11 mouse cellular contexts compared by ENCODE assay signal in genomic region chr2:180642555-180643260, GRCm38 (mm10). TPM values are rescaled to one million over a fixed set of nuclear protein-coding genes. Genes with fewer than 3 reads are reported as not detected.
DNase-seq lines count a peak whose midpoint lies in the region; ATAC-seq and TF ChIP-seq lines count a peak whose summit lies in the region.
"Had no signal": no experiment of that assay in that cellular context is flagged by ENCODE, and none has a peak within 500 bp of the region (broad histone marks: within the 10 kb centered on the region; RNA-seq: fewer than 3 reads in every experiment).

Tcfl5 (minus strand) TSS chr2:180642708.

- H3K27me3 ChIP-seq in heart, postnatal 0 days (ENCODE audit: control insufficient read depth, insufficient read depth, low read length) = peaks cover 56% of the 10 kb centered on the region
- peaks cover 61% of the 10 kb centered on the region for H3K27me3 ChIP-seq in embryonic facial prominence, embryonic 13.5 days
- peaks cover 40% of the 10 kb centered on the region for H3K27me3 ChIP-seq in intestine, embryonic 15.5 days (replicated peaks)
- peaks cover 42% of the 10 kb centered on the region for H3K27me3 ChIP-seq in neural tube, embryonic 12.5 days (replicated peaks)

- ATAC-seq in heart, postnatal 0 days (ENCODE audit: insufficient read depth, low read depth) = no peak
- ATAC-seq in embryonic facial prominence, embryonic 13.5 days (ENCODE audit: insufficient number of reproducible peaks, insufficient read depth, low FRiP score, low TSS enrichment, low read depth) = no peak
- no peak; the same call in none of the 2 replicates for ATAC-seq in intestine, embryonic 15.5 days
- no peak for ATAC-seq in neural tube, embryonic 12.5 days (ENCODE audit: low FRiP score, low read depth)

- peaks cover 17% of the 10 kb centered on the region for H3K9me3 ChIP-seq in heart, postnatal 0 days (replicated peaks; ENCODE audit: control insufficient read depth, low read length)
- peaks cover 14% of the 10 kb centered on the region for H3K9me3 ChIP-seq in embryonic facial prominence, embryonic 13.5 days
- H3K9me3 ChIP-seq in intestine, embryonic 15.5 days = peaks cover 14% of the 10 kb centered on the region
- H3K9me3 ChIP-seq in neural tube, embryonic 12.5 days = peaks cover 18% of the 10 kb centered on the region

- TF ChIP-seq EP300 in heart, postnatal 0 days (IDR thresholded peaks at IDR 0.05; ENCODE audit: low read depth) = no peak

- intact Hi-C loops in heart, postnatal 10 days (cut with DNase I) = no loop called here

- DNase-seq in heart, postnatal 0 days (ENCODE audit: low spot score) = no peak
- no peak for DNase-seq in heart, postnatal 10 days
- DNase-seq in cerebellum, postnatal 4 days (ENCODE audit: low spot score in 2 of 2) = no peak
- DNase-seq in layer of hippocampus, postnatal 25 days (ENCODE audit: extremely low spot score in 1 of 2, low spot score in 1 of 2) = no peak
- no peak for DNase-seq in thymus, postnatal 25 days
- DNase-seq: kidney, adult 8-10 months had no signal

- peak within 1 kb of the TSS; percentile 40 for H3K4me2 ChIP-seq in heart, postnatal 0 days (ENCODE audit: low read depth, low read length)
- H3K4me2 ChIP-seq in embryonic facial prominence, embryonic 13.5 days = peak within 1 kb of the TSS; percentile 61
- peak within 1 kb of the TSS; percentile 58 for H3K4me2 ChIP-seq in intestine, embryonic 15.5 days (replicated peaks)
- H3K4me2 ChIP-seq in neural tube, embryonic 12.5 days (replicated peaks) = peak within 1 kb of the TSS; percentile 54

- H3K27ac ChIP-seq in heart, postnatal 0 days (ENCODE audit: low read depth) = no peak within 1 kb of the TSS
- H3K27ac ChIP-seq in embryonic facial prominence, embryonic 13.5 days = no peak within 1 kb of the TSS
- no peak within 1 kb of the TSS for H3K27ac ChIP-seq in intestine, embryonic 15.5 days
- H3K27ac ChIP-seq in neural tube, embryonic 12.5 days = no peak within 1 kb of the TSS

- no peak within 1 kb of the TSS for H3K9ac ChIP-seq in heart, postnatal 0 days (replicated peaks; ENCODE audit: low read depth, low read length)
- peak within 1 kb of the TSS; percentile 60 for H3K9ac ChIP-seq in embryonic facial prominence, embryonic 13.5 days
- H3K9ac ChIP-seq in intestine, embryonic 15.5 days = no peak within 1 kb of the TSS
- H3K9ac ChIP-seq in neural tube, embryonic 12.5 days = no peak within 1 kb of the TSS

- WGBS in heart, postnatal 0 days = 1% methylated on average over 13 of the region's 56 CpGs
- 2% methylated on average over 43 of the region's 56 CpGs for WGBS in embryonic facial prominence, embryonic 13.5 days
- WGBS in intestine, embryonic 15.5 days = 3% methylated on average over 38 of the region's 56 CpGs
- under 1% methylated on average over 44 of the region's 56 CpGs for WGBS in neural tube, embryonic 12.5 days

- H3K36me3 ChIP-seq in heart, postnatal 0 days (replicated peaks; ENCODE audit: control insufficient read depth, insufficient read depth, low read length) = no peaks in the 10 kb centered on the region
- H3K36me3 ChIP-seq in embryonic facial prominence, embryonic 13.5 days = no peaks in the 10 kb centered on the region
- H3K36me3 ChIP-seq in intestine, embryonic 15.5 days = no peaks in the 10 kb centered on the region
- H3K36me3 ChIP-seq in neural tube, embryonic 12.5 days = no peaks in the 10 kb centered on the region

- no peaks in the 10 kb centered on the region for H3K4me1 ChIP-seq in heart, postnatal 0 days (ENCODE audit: control insufficient read depth, insufficient read depth)
- no peaks in the 10 kb centered on the region for H3K4me1 ChIP-seq in embryonic facial prominence, embryonic 13.5 days
- H3K4me1 ChIP-seq in intestine, embryonic 15.5 days (replicated peaks) = peaks cover 6% of the 10 kb centered on the region; the same call in 1 of the 2 replicates
- H3K4me1 ChIP-seq in neural tube, embryonic 12.5 days = peaks cover 5% of the 10 kb centered on the region; the same call in 1 of the 2 replicates

- peak within 1 kb of the TSS; percentile 32 for H3K4me3 ChIP-seq in heart, postnatal 0 days (ENCODE audit: low read depth, low read length)
- H3K4me3 ChIP-seq in embryonic facial prominence, embryonic 13.5 days = peak within 1 kb of the TSS; percentile 44
- H3K4me3 ChIP-seq in intestine, embryonic 15.5 days (replicated peaks) = peak within 1 kb of the TSS; percentile 34
- H3K4me3 ChIP-seq in neural tube, embryonic 12.5 days = peak within 1 kb of the TSS; percentile 37

- no peak for TF ChIP-seq CTCF in heart, postnatal 0 days (IDR thresholded peaks at IDR 0.05; ENCODE audit: low read depth)

RNA-seq across cellular contexts. Expression of gene Tcfl5, which starts in this region (rescaled TPM):
- total RNA-seq in heart, postnatal 0 days (2014; rRNA removed; ENCODE audit: low replicate concordance) = 0.04 and 0.12 TPM in 2 replicates
- polyA plus RNA-seq in heart, postnatal 0 days (2015; fragmentation: Nextera tagmentation; extraction: Ambion mirVana) = not detected in 2 replicates
- under 1 TPM in 1 of 2 experiments, not detected in 1; 0.22 TPM for total RNA-seq in heart, postnatal 10 days (2021)
- 0.28 and 0.65 TPM in 2 replicates for polyA plus RNA-seq in embryonic facial prominence, embryonic 13.5 days (2015; fragmentation: Nextera tagmentation; extraction: Ambion mirVana)
- 0.13 TPM in 1 of 2 replicates, not detected in the other for polyA plus RNA-seq in intestine, embryonic 15.5 days (2015; fragmentation: Nextera tagmentation; extraction: Ambion mirVana)
- 0.23 and 0.55 TPM in 2 replicates for polyA plus RNA-seq in neural tube, embryonic 12.5 days (2016; fragmentation: Nextera tagmentation; extraction: Ambion mirVana)
- total RNA-seq in layer of hippocampus, postnatal 25 days (2021) = under 1 TPM; 0.42 to 0.49 TPM
- total RNA-seq: megakaryocyte-erythroid progenitor cell, adult 5-6 weeks; MEL had no signal
